Mouse (Mus musculus): ENCODE data around the gene Dzank1. TPM values are rescaled to one million over a fixed set of nuclear protein-coding genes. Genes with fewer than 3 reads are reported as not detected.

The Dzank1 gene
- polyA plus RNA-seq (2012; rRNA removed) = 1.5 and 1.6 TPM in 2 replicates
- polyA plus RNA-seq (2014; fragmentation: Nextera tagmentation; extraction: Ambion mirVana) = 1.7 and 2.8 TPM in 2 replicates

GRCm38 (mm10) chr2:144526981-144527820 is at the start of gene Dzank1, which contains the start of gene Polr3f:
Dzank1 (minus strand) TSS chr2:144527414.
Polr3f (plus strand) TSS chr2:144527718.
- ATAC-seq (ENCODE audit: low FRiP score, low read depth) (peak; percentile 99), DNase-seq (ENCODE audit: low spot score) (peak; percentile 98)
- peak within 1 kb of the TSS; percentile 92 for H3K27ac ChIP-seq (replicated peaks; ENCODE audit: low read depth, low read length)
- peaks cover 10% of the 10 kb centered on the region; the same call in 1 of the 2 replicates for H3K4me1 ChIP-seq (ENCODE audit: control insufficient read depth, insufficient read depth, low read length)
- H3K9me3 ChIP-seq (ENCODE audit: control insufficient read depth, low read length) = no peaks in the 10 kb centered on the region
- H3K4me3 ChIP-seq (replicated peaks; ENCODE audit: low read length) = peak within 1 kb of the TSS; percentile 85
- H3K27me3 ChIP-seq (ENCODE audit: control insufficient read depth, insufficient read depth, low read length) = no peaks in the 10 kb centered on the region
- 3% methylated on average over 47 of the region's 56 CpGs for WGBS
- H3K9ac ChIP-seq (ENCODE audit: low read depth, low read length, severe bottlenecking) = peak within 1 kb of the TSS; percentile 81
- TF ChIP-seq POLR2A (IDR thresholded peaks at IDR 0.05; ENCODE audit: borderline replicate concordance, extremely low read depth, insufficient read depth, insufficient read length) = 0 out of 2 replicates have a peak, but pooled peaks have one; percentile 52
- peak within 1 kb of the TSS; percentile 76 for H3K4me2 ChIP-seq (replicated peaks; ENCODE audit: low read depth, low read length, severe bottlenecking)
- peaks cover 7% of the 10 kb centered on the region; the same call in 1 of the 2 replicates for H3K36me3 ChIP-seq (ENCODE audit: control insufficient read depth, insufficient read depth, low read length)

DNA sequence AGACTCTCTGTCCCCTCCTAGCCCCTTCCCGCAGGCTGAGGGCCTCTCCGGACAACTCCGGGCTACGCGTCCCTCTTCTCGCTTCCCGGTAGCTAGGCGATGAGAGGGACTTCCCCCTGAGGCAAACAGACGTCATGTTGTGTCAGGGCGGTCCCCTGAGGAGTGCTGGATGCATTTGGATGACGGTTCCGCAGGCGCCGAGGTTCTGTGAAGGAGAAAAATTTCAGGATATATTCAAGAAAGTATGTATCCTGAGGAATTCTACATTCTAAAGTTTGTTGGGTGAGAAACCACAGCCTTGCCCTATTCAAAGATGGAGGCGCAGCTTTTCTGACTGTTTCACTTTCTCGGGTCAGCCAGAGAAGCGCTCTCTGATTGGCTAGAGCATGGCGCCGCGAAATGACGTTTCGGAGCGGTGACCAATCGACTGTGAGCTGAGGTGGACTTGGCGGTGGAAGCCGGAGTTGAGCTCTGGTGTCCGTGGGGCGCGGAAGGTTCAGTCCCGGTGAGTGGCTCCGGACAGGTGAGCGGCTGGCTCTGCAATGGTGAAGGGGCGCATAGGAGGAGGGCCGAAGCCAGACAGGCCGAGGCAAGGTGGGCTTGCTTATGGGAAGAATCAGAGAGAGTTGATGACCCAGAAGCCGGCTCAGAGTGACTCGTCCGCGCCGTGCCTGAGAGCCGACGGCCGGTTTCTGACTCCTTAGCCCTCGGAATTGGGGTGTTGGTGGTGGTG is 28.8 kb upstream of the Dzank1 start, which contains the start of gene Sec23b:
Gene Sec23b, plus strand, starts transcription at position 410 of the 733 bp plus-strand sequence.
- Histone ChIP-seq H3K27ac (replicated peaks; ENCODE audit: low read depth, low read length) (peak within 1 kb of the TSS; percentile 93), H3K4me2 (replicated peaks; ENCODE audit: low read depth, low read length, severe bottlenecking) (peak within 1 kb of the TSS; percentile 70), H3K36me3 (ENCODE audit: control insufficient read depth, insufficient read depth, low read length) (peaks cover 11% of the 10 kb centered on the region), H3K9me3 (ENCODE audit: control insufficient read depth, low read length) (no peaks in the 10 kb centered on the region), H3K4me1 (ENCODE audit: control insufficient read depth, insufficient read depth, low read length) (peaks cover 10% of the 10 kb centered on the region), H3K27me3 (ENCODE audit: control insufficient read depth, insufficient read depth, low read length) (no peaks in the 10 kb centered on the region), H3K9ac (ENCODE audit: low read depth, low read length, severe bottlenecking) (peak within 1 kb of the TSS; percentile 80), H3K4me3 (replicated peaks; ENCODE audit: low read length) (peak within 1 kb of the TSS; percentile 85)
- ATAC-seq (ENCODE audit: low FRiP score, low read depth) (peak; percentile 99), DNase-seq (ENCODE audit: low spot score) (peak; percentile 98)
- WGBS = under 1% methylated on average over 44 of the region's 44 CpGs
- peak; percentile 86; the same call in 1 of the 2 replicates for TF ChIP-seq POLR2A (IDR thresholded peaks at IDR 0.05; ENCODE audit: borderline replicate concordance, extremely low read depth, insufficient read depth, insufficient read length)

DNA sequence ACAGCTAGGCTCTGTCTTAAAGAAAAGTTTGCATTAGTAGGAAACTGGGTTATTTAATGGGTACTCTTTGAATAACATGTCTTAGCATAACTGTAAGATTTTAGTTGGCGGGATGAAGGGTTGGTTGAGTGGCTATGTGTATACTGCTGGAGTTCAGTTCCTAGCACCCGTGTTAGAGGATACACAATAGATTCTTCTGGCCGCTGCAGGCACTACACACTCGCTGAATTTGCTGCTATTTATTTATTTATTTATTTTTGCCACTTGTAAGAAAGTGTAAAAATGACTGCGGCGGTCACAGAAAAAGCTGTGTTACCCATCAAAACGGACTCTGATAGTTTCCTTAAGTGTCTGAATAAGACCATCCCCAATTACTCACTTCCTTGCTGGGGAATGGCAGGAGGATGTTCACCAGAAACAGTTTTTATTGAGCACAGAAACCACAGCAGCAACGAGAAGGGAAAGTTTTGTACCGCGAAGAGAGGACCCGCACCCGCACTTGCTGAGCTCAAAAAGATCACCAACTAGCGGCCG is 28.1 kb upstream of the Dzank1 start:
- WGBS = 4% methylated on average over 14 of the region's 14 CpGs
- peak overlapping the region; percentile 61 for H3K4me2 ChIP-seq (replicated peaks; ENCODE audit: low read depth, low read length, severe bottlenecking)
- H3K9me3 ChIP-seq (ENCODE audit: control insufficient read depth, low read length) = no peaks in the 10 kb centered on the region
- DNase-seq (ENCODE audit: low spot score) = peak; percentile 49
- TF ChIP-seq POLR2A (IDR thresholded peaks at IDR 0.05; ENCODE audit: borderline replicate concordance, extremely low read depth, insufficient read depth, insufficient read length) = no peak
- peaks cover 10% of the 10 kb centered on the region for H3K4me1 ChIP-seq (ENCODE audit: control insufficient read depth, insufficient read depth, low read length)
- H3K27me3 ChIP-seq (ENCODE audit: control insufficient read depth, insufficient read depth, low read length) = no peaks in the 10 kb centered on the region
- peak overlapping the region; percentile 85 for H3K4me3 ChIP-seq (replicated peaks; ENCODE audit: low read length)
- H3K9ac ChIP-seq (ENCODE audit: low read depth, low read length, severe bottlenecking) = peak overlapping the region; percentile 80
- ATAC-seq (ENCODE audit: low FRiP score, low read depth) = no peak
- peak overlapping the region; percentile 93 for H3K27ac ChIP-seq (replicated peaks; ENCODE audit: low read depth, low read length)
- peaks cover 11% of the 10 kb centered on the region for H3K36me3 ChIP-seq (ENCODE audit: control insufficient read depth, insufficient read depth, low read length)

GRCm38 (mm10) chr2:144553905-144554304 is 26.7 kb upstream of the Dzank1 start:
- H3K27me3 ChIP-seq (ENCODE audit: control insufficient read depth, insufficient read depth, low read length) = no peaks in the 10 kb centered on the region
- no peak for TF ChIP-seq POLR2A (IDR thresholded peaks at IDR 0.05; ENCODE audit: borderline replicate concordance, extremely low read depth, insufficient read depth, insufficient read length)
- H3K9ac ChIP-seq (ENCODE audit: low read depth, low read length, severe bottlenecking) = no peak overlapping the region
- ATAC-seq (ENCODE audit: low FRiP score, low read depth) = no peak
- no peak for DNase-seq (ENCODE audit: low spot score)
- no peak overlapping the region for H3K4me3 ChIP-seq (replicated peaks; ENCODE audit: low read length)
- H3K9me3 ChIP-seq (ENCODE audit: control insufficient read depth, low read length) = no peaks in the 10 kb centered on the region
- peaks cover 14% of the 10 kb centered on the region for H3K4me1 ChIP-seq (ENCODE audit: control insufficient read depth, insufficient read depth, low read length)
- WGBS = 89% methylated on average over 3 of the region's 3 CpGs
- no peak overlapping the region for H3K4me2 ChIP-seq (replicated peaks; ENCODE audit: low read depth, low read length, severe bottlenecking)
- H3K27ac ChIP-seq (replicated peaks; ENCODE audit: low read depth, low read length) = no peak overlapping the region
- peaks cover under 1% of the 10 kb centered on the region; the same call in 1 of the 2 replicates for H3K36me3 ChIP-seq (ENCODE audit: control insufficient read depth, insufficient read depth, low read length)

Measured in limb, embryonic 14.5 days (tissue).